Mouse (Mus musculus): ENCODE data around the gene Nid2.

DNA sequence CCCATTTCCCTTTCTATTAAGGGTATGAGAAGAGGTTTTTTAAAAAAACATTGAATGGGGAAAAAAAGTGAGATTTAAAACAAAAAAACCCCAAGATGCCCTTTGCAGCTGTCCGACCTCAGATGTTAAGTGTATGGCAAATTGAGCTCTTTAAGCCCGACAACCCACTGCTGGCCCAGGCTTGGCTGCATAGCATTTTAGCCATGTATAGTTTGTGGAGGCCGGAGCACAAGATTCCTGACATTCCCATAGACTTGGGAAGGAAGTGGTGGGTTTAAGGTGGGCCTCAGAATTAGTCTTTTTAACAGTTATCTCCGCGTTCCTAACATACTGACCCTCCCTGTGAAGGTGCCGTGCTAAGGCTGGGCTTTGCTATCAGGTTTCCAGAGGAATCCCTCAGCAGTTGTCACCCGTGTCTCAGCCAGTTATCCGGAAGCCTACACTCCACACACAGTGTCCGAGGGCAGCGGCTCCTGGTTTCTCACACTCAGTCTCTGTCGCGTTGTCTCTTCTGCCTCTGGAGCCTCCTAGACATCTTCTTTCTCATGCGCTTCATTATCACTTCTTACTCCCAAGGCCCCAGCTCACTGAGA lies 23.1 kb downstream of the Nid2 start:
- no peak for TF ChIP-seq POLR2A (IDR thresholded peaks at IDR 0.05; ENCODE audit: low read depth, low read length)
- no peak for TF ChIP-seq CTCF (IDR thresholded peaks at IDR 0.05; ENCODE audit: extremely low read depth, insufficient read length, insufficient replicate concordance, low read depth, low read length)

Data from small intestine, adult 2 months (tissue).